Mouse (Mus musculus) erythroblast, embryonic 14.5 days (primary cell): Measurements from ENCODE around the gene Dap. TPM values are rescaled to one million over a fixed set of nuclear protein-coding genes. Genes with fewer than 3 reads are reported as not detected.
A peak's percentile ranks its signal among the peaks of the same experiment; 100 is the strongest.

Source experiments
- H3K27me3 ChIP-seq: 2 replicates; pipeline ENCODE4 v1.6.1; 2012; ENCODE audit warnings: inconsistent platforms; ENCODE audit not compliant: control insufficient read depth
- H3K36me3 ChIP-seq: 2 replicates; pipeline ENCODE4 v1.6.1; 2012; ENCODE audit warnings: mild to moderate bottlenecking, inconsistent platforms; ENCODE audit not compliant: control insufficient read depth
- H3K4me1 ChIP-seq: 2 replicates; pipeline ENCODE4 v1.6.1; 2012; ENCODE audit warnings: inconsistent platforms; ENCODE audit not compliant: control insufficient read depth
- H3K4me3 ChIP-seq: replicated peaks from 2 replicates; pipeline ENCODE3; 2012; ENCODE audit warnings: moderate library complexity, mild to moderate bottlenecking, inconsistent platforms
- H3K9me3 ChIP-seq: 2 replicates; pipeline ENCODE4 v1.6.1; 2012; ENCODE audit warnings: low read length, inconsistent platforms, mixed read lengths; ENCODE audit not compliant: control insufficient read depth
- GATA1 ChIP-seq: IDR thresholded peaks from 2 replicates; pipeline ENCODE4 v1.6.1; 2012; ENCODE audit warnings: low read length, inconsistent platforms, mixed read lengths
- TAL1 ChIP-seq: IDR thresholded peaks from 3 replicates; pipeline ENCODE4 v1.6.1; 2012; ENCODE audit warnings: low read length, inconsistent platforms, mixed read lengths
- polyA plus RNA-seq: library from polyadenylated mRNA; stranded (reverse); fragments of >175 nt; gene quantifications from 2 replicates; pipeline ENCODE4 v1.2.3, GENCODE M21; 2012

Gene Dap
- 2.0 and 2.1 TPM in 2 replicates for polyA plus RNA-seq

GRCm38 (mm10) chr15:31224135-31224761 is at the start of gene Dap:
Dap (plus strand) TSS chr15:31224314.
- Histone ChIP-seq H3K4me3 (peak within 1 kb of the TSS; percentile 80), H3K9me3 (no peaks in the 10 kb centered on the region), H3K4me1 (peaks cover 27% of the 10 kb centered on the region), H3K36me3 (peaks cover 2% of the 10 kb centered on the region; the same call in 1 of the 2 replicates), H3K27me3 (no peaks in the 10 kb centered on the region)
- TF ChIP-seq TAL1: no peak

DNA sequence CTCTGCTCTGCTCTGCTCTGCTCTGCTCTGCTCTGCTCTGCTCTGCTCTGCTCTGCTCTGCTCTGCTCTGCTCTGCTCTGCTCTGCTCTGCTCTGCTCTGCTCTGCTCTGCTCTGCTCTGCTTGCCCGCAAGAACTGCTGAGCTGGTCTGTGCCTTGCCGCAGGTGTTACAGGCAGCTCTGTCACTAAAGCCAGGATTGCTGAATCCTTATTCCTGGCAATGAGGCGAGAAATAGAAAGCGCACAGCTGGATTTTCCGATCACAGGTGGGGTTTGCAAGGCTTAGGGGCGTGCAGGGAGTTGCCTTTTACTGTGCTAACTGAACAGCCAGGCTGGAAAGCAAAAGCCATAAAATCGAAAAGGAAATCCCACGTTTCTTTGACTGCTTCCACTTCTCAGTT is 47.5 kb upstream of the Dap start:
- no peaks in the 10 kb centered on the region for H3K27me3 ChIP-seq
- no peaks in the 10 kb centered on the region for H3K36me3 ChIP-seq
- no peak for TF ChIP-seq TAL1
- TF ChIP-seq GATA1: no peak
- no peak overlapping the region for H3K4me3 ChIP-seq
- no peaks in the 10 kb centered on the region for H3K9me3 ChIP-seq
- H3K4me1 ChIP-seq: no peaks in the 10 kb centered on the region

- no peak overlapping the region for H3K4me3 ChIP-seq
- H3K4me1 ChIP-seq: no peaks in the 10 kb centered on the region
- TF ChIP-seq TAL1: no peak
- no peaks in the 10 kb centered on the region for H3K36me3 ChIP-seq
- no peaks in the 10 kb centered on the region for H3K9me3 ChIP-seq
- H3K27me3 ChIP-seq: no peaks in the 10 kb centered on the region
Measured at GRCm38 (mm10) chr15:31184651-31185443, 39.3 kb upstream of the Dap start.

GRCm38 (mm10) chr15:31185506-31185905 is 38.6 kb upstream of the Dap start:
- H3K9me3 ChIP-seq: no peaks in the 10 kb centered on the region
- no peak overlapping the region for H3K4me3 ChIP-seq
- H3K36me3 ChIP-seq: no peaks in the 10 kb centered on the region
- no peaks in the 10 kb centered on the region for H3K27me3 ChIP-seq
- no peak for TF ChIP-seq TAL1
- TF ChIP-seq GATA1: no peak
- H3K4me1 ChIP-seq: no peaks in the 10 kb centered on the region

- H3K9me3 ChIP-seq: no peaks in the 10 kb centered on the region
- H3K4me1 ChIP-seq: no peaks in the 10 kb centered on the region
- H3K27me3 ChIP-seq: no peaks in the 10 kb centered on the region
- TF ChIP-seq GATA1 (no peak), TAL1 (no peak)
- no peaks in the 10 kb centered on the region for H3K36me3 ChIP-seq
- H3K4me3 ChIP-seq: no peak overlapping the region
Measured at GRCm38 (mm10) chr15:31186371-31186901, 37.7 kb upstream of the Dap start.

GRCm38 (mm10) chr15:31192563-31192962 is 31.6 kb upstream of the Dap start:
- H3K4me1 ChIP-seq: no peaks in the 10 kb centered on the region; the same call in 1 of the 2 replicates
- no peaks in the 10 kb centered on the region for H3K27me3 ChIP-seq
- H3K36me3 ChIP-seq: no peaks in the 10 kb centered on the region
- H3K9me3 ChIP-seq: peaks cover 6% of the 10 kb centered on the region
- TF ChIP-seq TAL1: no peak
- TF ChIP-seq GATA1: no peak
- H3K4me3 ChIP-seq: no peak overlapping the region

GRCm38 (mm10) chr15:31195776-31196175 is 28.3 kb upstream of the Dap start:
- Histone ChIP-seq H3K36me3 (no peaks in the 10 kb centered on the region), H3K9me3 (peaks cover 8% of the 10 kb centered on the region), H3K4me1 (no peaks in the 10 kb centered on the region; the same call in 1 of the 2 replicates), H3K27me3 (no peaks in the 10 kb centered on the region), H3K4me3 (no peak overlapping the region)
- TF ChIP-seq TAL1 (no peak), GATA1 (no peak)

DNA sequence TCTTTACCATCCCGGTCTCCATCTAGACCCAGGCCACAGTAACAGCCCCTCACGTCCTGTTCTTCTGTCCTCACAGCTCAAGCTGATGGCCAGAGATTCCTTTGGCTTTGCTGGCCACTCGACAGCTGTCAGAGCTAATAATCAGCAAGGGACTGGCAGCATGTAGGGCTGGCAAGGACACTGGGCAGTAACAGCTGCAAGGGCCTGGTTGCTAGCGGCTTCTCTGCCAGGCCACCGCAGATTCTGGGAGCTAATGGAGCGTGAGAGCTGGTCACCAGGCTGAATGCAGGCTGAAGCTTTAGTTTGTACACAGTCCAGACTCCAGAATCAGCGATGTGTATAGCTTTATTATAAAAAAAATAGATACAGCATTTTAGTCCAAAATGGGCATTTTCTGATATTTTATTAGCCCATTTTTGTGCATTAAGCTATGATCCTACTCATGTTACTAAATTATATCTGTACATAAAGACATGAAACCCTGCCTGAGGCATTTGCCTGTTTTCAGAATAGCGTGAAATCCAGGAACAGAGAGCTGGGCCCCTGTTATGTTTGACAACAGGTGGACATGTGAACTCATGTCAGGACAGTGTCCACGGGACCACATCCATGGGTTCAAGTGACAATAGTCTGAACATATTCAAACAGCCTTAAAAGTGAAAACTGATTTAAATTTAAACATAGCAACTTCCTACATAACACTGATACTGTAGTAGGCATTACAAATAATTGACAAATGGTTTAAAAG is 16.6 kb upstream of the Dap start:
- no peak for TF ChIP-seq GATA1
- no peak for TF ChIP-seq TAL1
- no peaks in the 10 kb centered on the region for H3K27me3 ChIP-seq

GRCm38 (mm10) chr15:31211910-31212309 is 12.2 kb upstream of the Dap start:
- H3K27me3 ChIP-seq: no peaks in the 10 kb centered on the region
- no peak overlapping the region for H3K4me3 ChIP-seq
- H3K4me1 ChIP-seq: peaks cover 9% of the 10 kb centered on the region
- TF ChIP-seq GATA1 (no peak), TAL1 (no peak)
- H3K36me3 ChIP-seq: no peaks in the 10 kb centered on the region
- no peaks in the 10 kb centered on the region for H3K9me3 ChIP-seq

More for the DNA sequence above, 16.6 kb upstream of the Dap start:
- H3K4me3 ChIP-seq: no peak overlapping the region
- no peaks in the 10 kb centered on the region for H3K9me3 ChIP-seq
- H3K4me1 ChIP-seq: no peaks in the 10 kb centered on the region
- H3K36me3 ChIP-seq: no peaks in the 10 kb centered on the region
